Mouse (Mus musculus): ENCODE measurements around the gene Cfap61. TPM values are rescaled to one million over a fixed set of nuclear protein-coding genes. Genes with fewer than 3 reads are reported as not detected.

The Cfap61 gene
- polyA plus RNA-seq, 1 experiment, result 2.2 TPM

DNA sequence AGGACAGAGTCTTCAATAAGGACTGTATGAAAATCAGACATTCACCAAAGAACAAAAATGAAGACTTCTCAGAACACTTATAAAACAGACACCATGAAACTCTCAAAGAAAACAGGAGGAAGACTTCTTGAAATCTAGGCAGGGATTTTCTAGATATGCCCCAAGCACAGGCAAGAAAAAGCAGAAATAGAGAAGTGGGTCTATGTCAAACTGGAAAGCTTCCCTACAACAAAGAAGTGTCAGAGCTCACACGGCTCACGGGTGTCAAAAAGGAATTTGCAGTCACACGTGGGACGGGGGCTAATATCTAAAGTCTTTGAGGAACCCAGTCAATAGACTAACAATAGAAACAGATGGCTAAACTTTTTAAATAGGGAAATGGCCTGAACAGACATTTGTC is 276.4 kb downstream of the Cfap61 start:
- no peaks in the 10 kb centered on the region for H3K4me1 ChIP-seq (ENCODE audit: control insufficient read depth, insufficient read depth, low read length)
- no peak overlapping the region for H3K4me3 ChIP-seq (ENCODE audit: insufficient read depth, low read length)
- H3K27ac ChIP-seq (ENCODE audit: insufficient read depth, low read length), result no peak overlapping the region
- TF ChIP-seq CTCF (IDR thresholded peaks at IDR 0.05; ENCODE audit: extremely low read depth, insufficient read depth, low read length), result no peak
- no peak for TF ChIP-seq POLR2A (IDR thresholded peaks at IDR 0.05; ENCODE audit: extremely low read depth, insufficient read depth, low read length)

GRCm38 (mm10) chr2:146214715-146215114 is 280.1 kb downstream of the Cfap61 start:
- peaks cover 3% of the 10 kb centered on the region; the same call in 1 of the 2 replicates for H3K4me1 ChIP-seq (ENCODE audit: control insufficient read depth, insufficient read depth, low read length)
- peak; percentile 85 for TF ChIP-seq CTCF (IDR thresholded peaks at IDR 0.05; ENCODE audit: extremely low read depth, insufficient read depth, low read length)
- TF ChIP-seq POLR2A (IDR thresholded peaks at IDR 0.05; ENCODE audit: extremely low read depth, insufficient read depth, low read length), result no peak
- no peak overlapping the region for H3K4me3 ChIP-seq (ENCODE audit: insufficient read depth, low read length)
- no peak overlapping the region for H3K27ac ChIP-seq (ENCODE audit: insufficient read depth, low read length)

- no peak overlapping the region for H3K27ac ChIP-seq (ENCODE audit: insufficient read depth, low read length)
- TF ChIP-seq CTCF (IDR thresholded peaks at IDR 0.05; ENCODE audit: extremely low read depth, insufficient read depth, low read length) (no peak), POLR2A (IDR thresholded peaks at IDR 0.05; ENCODE audit: extremely low read depth, insufficient read depth, low read length) (no peak)
- H3K4me3 ChIP-seq (ENCODE audit: insufficient read depth, low read length), result no peak overlapping the region
- peaks cover 3% of the 10 kb centered on the region; the same call in 1 of the 2 replicates for H3K4me1 ChIP-seq (ENCODE audit: control insufficient read depth, insufficient read depth, low read length)
Measured at GRCm38 (mm10) chr2:146216111-146217064, 281.8 kb downstream of the Cfap61 start.

DNA sequence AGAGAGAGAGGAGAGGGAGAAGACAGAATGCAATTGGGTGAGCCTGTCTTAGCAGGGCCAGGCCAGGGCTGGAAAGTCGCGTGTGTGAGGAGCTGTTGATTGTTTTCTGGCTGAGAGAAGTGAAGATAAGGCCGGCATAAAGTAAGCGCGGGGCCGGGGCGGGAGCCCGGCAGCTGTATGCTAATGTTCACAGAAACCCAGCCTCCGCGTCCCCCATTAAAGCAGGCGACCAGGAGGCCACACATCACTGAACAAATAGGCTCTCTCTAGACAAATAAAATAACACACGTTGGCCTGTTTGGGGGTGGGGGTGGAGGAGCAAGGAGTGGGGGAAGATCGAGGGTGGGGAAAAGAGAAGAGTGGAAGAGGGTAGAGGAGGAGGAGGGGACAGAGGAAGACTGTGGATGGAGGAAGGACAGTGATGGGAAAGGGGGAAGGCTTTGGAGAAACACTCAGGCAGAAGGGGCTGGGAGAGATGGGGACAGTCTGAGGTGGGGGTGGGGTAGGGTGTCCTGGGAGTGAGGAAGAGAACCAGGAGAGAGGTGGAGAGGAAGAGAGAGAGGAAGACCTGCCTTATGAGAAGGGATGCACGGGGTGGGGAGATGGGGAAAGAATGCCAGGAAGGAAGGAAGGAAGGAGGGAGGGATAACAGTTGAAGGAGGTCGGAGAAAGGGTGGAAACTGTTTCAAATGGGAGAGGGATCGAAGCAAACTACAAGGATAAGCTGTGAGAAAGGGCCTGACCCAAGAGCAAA is 282.8 kb downstream of the Cfap61 start:
- Histone ChIP-seq H3K4me3 (ENCODE audit: insufficient read depth, low read length) (no peak overlapping the region), H3K27ac (ENCODE audit: insufficient read depth, low read length) (no peak overlapping the region), H3K4me1 (ENCODE audit: control insufficient read depth, insufficient read depth, low read length) (peaks cover 3% of the 10 kb centered on the region; the same call in 1 of the 2 replicates)
- TF ChIP-seq CTCF (IDR thresholded peaks at IDR 0.05; ENCODE audit: extremely low read depth, insufficient read depth, low read length) (no peak), POLR2A (IDR thresholded peaks at IDR 0.05; ENCODE audit: extremely low read depth, insufficient read depth, low read length) (no peak)

DNA sequence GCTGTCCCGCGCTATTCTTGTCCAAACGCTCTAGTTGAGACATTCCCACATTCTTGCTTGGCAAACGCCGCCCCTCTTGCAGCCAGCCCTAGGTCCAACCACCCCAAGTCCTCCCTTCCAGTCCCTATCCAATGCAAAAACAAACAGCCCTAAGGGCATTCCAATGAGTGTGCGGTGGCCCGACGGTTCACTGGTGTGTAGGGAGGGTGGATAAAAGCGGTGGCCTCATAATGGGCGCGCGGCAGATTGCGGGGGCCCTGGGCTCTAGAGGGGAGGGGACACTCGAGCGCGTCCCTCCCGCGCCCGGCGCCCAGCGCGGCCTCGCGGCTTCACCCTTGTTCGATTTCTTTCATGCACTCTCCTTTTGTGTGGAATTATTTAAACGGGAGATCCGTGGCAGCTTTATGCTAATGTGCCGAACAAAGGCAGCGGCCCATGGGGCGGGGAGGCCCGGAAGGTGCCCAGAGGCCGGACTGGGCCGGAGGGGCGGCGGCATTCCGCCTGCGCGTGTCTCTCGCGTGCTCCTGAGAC is 283.6 kb downstream of the Cfap61 start:
- TF ChIP-seq POLR2A (IDR thresholded peaks at IDR 0.05; ENCODE audit: extremely low read depth, insufficient read depth, low read length) (no peak), CTCF (IDR thresholded peaks at IDR 0.05; ENCODE audit: extremely low read depth, insufficient read depth, low read length) (no peak)
- H3K4me3 ChIP-seq (ENCODE audit: insufficient read depth, low read length), result no peak overlapping the region
- peaks cover 3% of the 10 kb centered on the region; the same call in 1 of the 2 replicates for H3K4me1 ChIP-seq (ENCODE audit: control insufficient read depth, insufficient read depth, low read length)
- no peak overlapping the region for H3K27ac ChIP-seq (ENCODE audit: insufficient read depth, low read length)

GRCm38 (mm10) chr2:146218881-146219535 is 284.4 kb downstream of the Cfap61 start:
- Histone ChIP-seq H3K4me3 (ENCODE audit: insufficient read depth, low read length) (no peak overlapping the region), H3K4me1 (ENCODE audit: control insufficient read depth, insufficient read depth, low read length) (peaks cover 3% of the 10 kb centered on the region; the same call in 1 of the 2 replicates), H3K27ac (ENCODE audit: insufficient read depth, low read length) (no peak overlapping the region)
- TF ChIP-seq POLR2A (IDR thresholded peaks at IDR 0.05; ENCODE audit: extremely low read depth, insufficient read depth, low read length) (no peak), CTCF (IDR thresholded peaks at IDR 0.05; ENCODE audit: extremely low read depth, insufficient read depth, low read length) (no peak)

- no peak overlapping the region for H3K27ac ChIP-seq (ENCODE audit: insufficient read depth, low read length)
- TF ChIP-seq POLR2A (IDR thresholded peaks at IDR 0.05; ENCODE audit: extremely low read depth, insufficient read depth, low read length) (no peak), CTCF (IDR thresholded peaks at IDR 0.05; ENCODE audit: extremely low read depth, insufficient read depth, low read length) (no peak)
- no peak overlapping the region for H3K4me3 ChIP-seq (ENCODE audit: insufficient read depth, low read length)
- peaks cover 3% of the 10 kb centered on the region; the same call in 1 of the 2 replicates for H3K4me1 ChIP-seq (ENCODE audit: control insufficient read depth, insufficient read depth, low read length)
Measured at GRCm38 (mm10) chr2:146219791-146220190, 285.2 kb downstream of the Cfap61 start.

GRCm38 (mm10) chr2:146220591-146221075 is 286.0 kb downstream of the Cfap61 start:
- Histone ChIP-seq H3K4me3 (ENCODE audit: insufficient read depth, low read length) (peak overlapping the region; percentile 81; the same call in 1 of the 2 replicates), H3K27ac (ENCODE audit: insufficient read depth, low read length) (no peak overlapping the region), H3K4me1 (ENCODE audit: control insufficient read depth, insufficient read depth, low read length) (peaks cover 3% of the 10 kb centered on the region; the same call in 1 of the 2 replicates)
- TF ChIP-seq CTCF (IDR thresholded peaks at IDR 0.05; ENCODE audit: extremely low read depth, insufficient read depth, low read length) (no peak), POLR2A (IDR thresholded peaks at IDR 0.05; ENCODE audit: extremely low read depth, insufficient read depth, low read length) (no peak)
